Mouse (Mus musculus) ES-E14 (cell line): ENCODE measurements around the gene Dcaf11. TPM values are rescaled to one million over a fixed set of nuclear protein-coding genes. Genes with fewer than 3 reads are reported as not detected.

Experiments used
- DNase-seq: peaks from one replicate; pipeline ENCODE4 v3.0.0-alpha.2; 2013; ENCODE audit warnings: low read depth, low spot score
- H3K27ac ChIP-seq: 2 replicates; pipeline ENCODE4 v1.5.1; 2012; ENCODE audit warnings: low read depth, mild to moderate bottlenecking, low read length, moderate library complexity, mixed read lengths; ENCODE audit not compliant: poor library complexity, insufficient read depth, severe bottlenecking
- H3K36me3 ChIP-seq: 2 replicates; pipeline ENCODE4 v1.6.1; 2012; ENCODE audit warnings: mild to moderate bottlenecking, low read length, moderate library complexity, mixed read lengths; ENCODE audit not compliant: control insufficient read depth, poor library complexity, insufficient read depth, severe bottlenecking
- H3K4me1 ChIP-seq, 2 experiments: fragments of 150-350 bp in 1 of 2; sonication (generic) in 1 of 2; 2 replicates each; pipeline ENCODE4 v1.6.1; 2012; ENCODE audit warnings: low read length in 2 of 2, mild to moderate bottlenecking in 1 of 2, mixed read lengths in 1 of 2; ENCODE audit not compliant: control insufficient read depth in 2 of 2, insufficient read depth in 2 of 2, poor library complexity in 1 of 2
- H3K4me3 ChIP-seq, 2 experiments: fragments of 150-350 bp in 1 of 2; sonication (generic) in 1 of 2; 2 replicates each; pipeline ENCODE4 v1.5.1; 2012; ENCODE audit warnings: low read length in 2 of 2, low read depth in 1 of 2, mild to moderate bottlenecking in 1 of 2, mixed read lengths in 1 of 2; ENCODE audit not compliant: insufficient read depth in 1 of 2, poor library complexity in 1 of 2, severe bottlenecking in 1 of 2
- H3K9ac ChIP-seq: 2 replicates; pipeline ENCODE4 v1.6.1; 2012; ENCODE audit warnings: low read depth, mild to moderate bottlenecking, low read length, mixed read lengths; ENCODE audit not compliant: poor library complexity, insufficient read depth, severe bottlenecking
- H3K9me3 ChIP-seq: fragments of 150-350 bp; sonication (generic); 2 replicates; pipeline ENCODE4 v1.6.1; 2012; ENCODE audit warnings: low read depth, mild to moderate bottlenecking, low read length; ENCODE audit not compliant: control insufficient read depth, insufficient read depth
- CHD2 ChIP-seq: IDR thresholded peaks from 2 replicates; pipeline ENCODE4 v1.6.1; 2014; ENCODE audit warnings: mild to moderate bottlenecking, low read depth, low read length, inconsistent platforms
- HCFC1 ChIP-seq: IDR thresholded peaks from 2 replicates; pipeline ENCODE4 v1.6.1; 2012; ENCODE audit warnings: low read length, inconsistent platforms, borderline replicate concordance; ENCODE audit not compliant: insufficient read depth
- MAFK ChIP-seq: IDR thresholded peaks from 2 replicates; pipeline ENCODE4 v1.6.1; 2014; ENCODE audit warnings: mild to moderate bottlenecking, low read depth, low read length, inconsistent platforms; ENCODE audit not compliant: insufficient read depth
- ZC3H11A ChIP-seq: IDR thresholded peaks from 2 replicates; pipeline ENCODE4 v1.6.1; 2012; ENCODE audit warnings: low read depth, mild to moderate bottlenecking, inconsistent platforms, low read length, borderline replicate concordance
- ZNF384 ChIP-seq: IDR thresholded peaks from 2 replicates; pipeline ENCODE4 v1.6.1; 2012; ENCODE audit warnings: low read depth, low read length, inconsistent platforms
- in situ Hi-C, 2 experiments: fragments of 600-800 bp; cut with MboI; formaldehyde crosslinking; loops; one replicate each; pipeline ENCODE4 v1.15.1; 2025; ENCODE audit warnings: low sequenced_read_pairs in 2 of 2, inconsistent platforms in 1 of 2; ENCODE audit not compliant: unreplicated experiment in 2 of 2
- total RNA-seq: library from RNA; depleted of rRNA; stranded (reverse); fragments of 300-350 nt; gene quantifications from 2 replicates; pipeline ENCODE4 v1.2.3, GENCODE M21; 2012

Dcaf11 gene
- total RNA-seq, 1 experiment = 17.5 TPM

- H3K9me3 ChIP-seq = no peaks in the 10 kb centered on the region
- in situ Hi-C loops = no loop called here
- H3K27ac ChIP-seq = no peak overlapping the region
- peaks cover 2% of the 10 kb centered on the region; the same call in 1 of the 2 replicates for H3K36me3 ChIP-seq
- peaks cover 0 to 13% of the 10 kb centered on the region in 2 experiments; a peak in 2 of 4 replicates for H3K4me1 ChIP-seq
- H3K4me3 ChIP-seq = no peak overlapping the region
- no peak for DNase-seq
- TF ChIP-seq ZC3H11A (peak; percentile 27; the same call in 1 of the 2 replicates), MAFK (no peak)
- H3K9ac ChIP-seq = no peak overlapping the region
Observed at GRCm38 (mm10) chr14:55557003-55557402, 2.8 kb upstream of the Dcaf11 start.

DNA sequence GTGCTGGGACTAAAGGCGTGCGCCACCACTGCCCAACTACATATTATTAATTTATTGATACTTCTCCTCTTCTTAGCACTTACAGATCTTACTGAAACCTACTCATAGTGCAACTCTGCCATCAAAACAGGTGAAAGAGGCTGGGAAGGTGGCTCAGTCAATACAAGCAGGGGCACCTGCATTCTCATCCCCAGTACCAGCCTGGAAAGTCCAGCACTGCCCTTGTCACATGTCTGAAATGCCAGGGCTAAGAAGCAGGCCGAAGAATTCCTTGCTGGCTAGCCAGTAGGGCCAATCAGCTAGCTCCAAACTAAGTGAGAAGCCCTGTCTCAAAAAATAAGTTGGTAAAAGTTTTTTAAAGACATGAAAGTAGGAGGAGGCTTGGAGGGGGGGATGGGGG lies 2.2 kb upstream of the Dcaf11 start:
- H3K9me3 ChIP-seq = no peaks in the 10 kb centered on the region
- no peak overlapping the region for H3K4me3 ChIP-seq
- TF ChIP-seq CHD2 = no peak
- no peak for TF ChIP-seq MAFK
- no peak for TF ChIP-seq HCFC1
- TF ChIP-seq ZNF384 = no peak
- no peak for TF ChIP-seq ZC3H11A
- peaks cover 0 to 12% of the 10 kb centered on the region in 2 experiments; a peak in 2 of 4 replicates for H3K4me1 ChIP-seq
- H3K36me3 ChIP-seq = peaks cover 2% of the 10 kb centered on the region; the same call in 1 of the 2 replicates
- no peak overlapping the region for H3K9ac ChIP-seq
- in situ Hi-C loops = no loop called here
- H3K27ac ChIP-seq = no peak overlapping the region
- DNase-seq = no peak

DNA sequence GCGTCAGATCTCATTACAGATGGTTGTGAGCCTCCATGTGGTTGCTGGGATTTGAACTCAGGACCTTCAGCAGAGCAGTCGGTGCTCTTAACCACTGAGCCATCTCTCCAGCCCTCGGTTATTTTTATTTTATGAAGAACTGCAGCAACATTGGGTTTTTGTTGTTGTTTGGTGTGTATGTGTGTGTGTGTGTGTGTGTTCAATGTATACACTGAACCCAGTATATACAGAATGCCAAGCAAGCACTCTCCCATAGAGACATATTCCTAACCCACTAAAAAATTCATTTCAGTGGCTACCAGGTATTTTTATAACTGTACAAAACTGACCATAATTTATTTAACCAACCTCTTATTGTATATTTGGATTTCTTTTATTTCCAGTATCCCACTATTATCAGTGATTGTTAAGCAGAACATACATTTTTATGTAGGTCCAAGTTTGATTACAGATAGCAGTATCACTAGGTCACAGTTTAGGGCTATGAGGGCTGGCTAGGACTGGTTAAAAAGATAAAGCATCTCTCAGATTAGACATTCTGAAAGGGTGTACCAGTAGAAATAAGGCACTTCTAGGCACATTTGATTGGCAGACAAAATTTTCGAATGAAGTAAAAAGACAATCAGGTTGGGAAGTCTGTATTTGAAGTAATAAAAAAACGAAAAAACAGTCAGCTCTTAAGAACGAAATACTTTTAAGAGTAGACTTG lies 912 bp upstream of the Dcaf11 start:
- Histone ChIP-seq H3K9me3 (no peaks in the 10 kb centered on the region), H3K9ac (no peak overlapping the region; the same call in 1 of the 2 replicates), H3K4me1 (peaks cover 0 to 10% of the 10 kb centered on the region in 2 experiments; a peak in 2 of 4 replicates), H3K27ac (no peak overlapping the region; the same call in 1 of the 2 replicates), H3K36me3 (peaks cover 6% of the 10 kb centered on the region; the same call in 1 of the 2 replicates), H3K4me3 (peak overlapping the region; percentile 30 to 81; a peak in 3 of 4 replicates)
- TF ChIP-seq MAFK (no peak), ZNF384 (no peak), HCFC1 (no peak), ZC3H11A (no peak), CHD2 (no peak)
- in situ Hi-C loops = no loop called here
- no peak for DNase-seq

DNA sequence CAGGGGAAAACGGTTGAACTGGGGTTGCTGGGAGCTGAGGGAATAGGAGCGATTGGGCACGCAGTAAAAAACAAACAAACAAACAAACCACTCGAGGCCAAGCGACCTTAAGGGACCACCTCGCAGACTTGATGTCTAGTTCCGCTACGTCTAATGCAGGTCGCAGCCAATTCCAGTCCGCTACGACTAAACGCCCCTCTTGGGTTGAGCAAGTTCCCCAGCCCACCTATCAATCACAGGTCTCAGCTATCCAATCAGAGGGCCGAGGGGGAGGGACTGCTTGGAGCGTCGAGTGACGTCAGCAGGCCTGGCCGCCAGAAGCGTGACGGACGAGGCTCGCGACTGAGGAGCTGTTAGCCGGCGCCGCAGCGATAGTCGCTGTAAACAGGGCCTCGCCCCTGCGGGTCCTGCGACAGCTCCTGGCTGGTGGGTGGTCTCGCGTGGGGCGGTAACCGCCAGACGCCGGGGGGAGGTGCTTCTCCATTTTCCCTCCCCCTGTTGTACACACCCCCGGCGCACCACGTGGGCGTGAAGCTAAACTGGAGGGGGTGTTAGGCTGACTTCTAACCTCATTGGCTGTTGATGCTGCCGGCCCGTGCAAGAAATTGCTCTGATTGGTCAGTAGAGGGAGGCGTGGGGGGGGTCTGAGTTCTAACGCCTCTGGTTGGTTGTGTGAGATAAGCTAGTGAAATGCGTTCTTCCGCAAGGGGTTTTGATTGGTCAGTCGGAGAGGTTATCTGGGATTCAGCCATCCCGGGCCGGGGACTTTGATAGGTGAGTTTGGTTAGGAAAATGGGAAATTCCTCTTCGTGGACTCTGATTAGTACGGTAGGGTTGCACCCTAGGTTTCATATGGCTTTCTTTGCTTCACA lies 632 bp downstream of the Dcaf11 start, which contains the start of gene A730061H03Rik:
TSS of gene A730061H03Rik (minus strand) at position 205 of the 872 bp plus-strand sequence.
- DNase-seq = peak; percentile 98
- in situ Hi-C loops = no loop called here
- Histone ChIP-seq H3K9me3 (no peaks in the 10 kb centered on the region), H3K4me3 (peak within 1 kb of the TSS; percentile 81), H3K36me3 (peaks cover 6% of the 10 kb centered on the region; the same call in 1 of the 2 replicates), H3K27ac (peak within 1 kb of the TSS; percentile 92), H3K4me1 (peaks cover 0 to 5% of the 10 kb centered on the region in 2 experiments; a peak in 1 of 4 replicates), H3K9ac (peak within 1 kb of the TSS; percentile 85)
- TF ChIP-seq CHD2 = peak; percentile 94
- TF ChIP-seq HCFC1 = 0 out of 2 replicates have a peak, but pooled peaks have one; percentile 55
- no peak for TF ChIP-seq MAFK
